Mouse (Mus musculus) liver, embryonic 14.5 days (tissue): ENCODE measurements at regions not wholly inside any gene's neighbourhood (a gene's known extent, or its start where the extent isn't known, plus 50 kb on each side); places are given as distances from the start of the nearest gene placed in this dataset.
"Not testable (repeated sequence)": the region's sequence is repeated elsewhere in the genome, so short reads cannot be mapped to it uniquely, and the experiment has no call there.

Experiments used
- ATAC-seq: fragments of 200-750 bp; cut with Nextera tagmentation; 2 replicates; pipeline ENCODE4 v1.8.0; 2017; ENCODE audit warnings: moderate number of reproducible peaks, mild to moderate bottlenecking, moderate library complexity; ENCODE audit not compliant: insufficient read depth
- DNase-seq, 3 experiments: peaks; one replicate each; pipeline ENCODE4 v3.0.0-alpha.2; 2012 to 2013; ENCODE audit warnings: low read depth in 3 of 3, low spot score in 3 of 3
- H3K27ac ChIP-seq: fragments of 300-500 bp; sonication (generic); 2 replicates; pipeline ENCODE4 v1.5.1; 2014; ENCODE audit warnings: moderate library complexity, mild to moderate bottlenecking, control low read depth, inconsistent platforms
- H3K27me3 ChIP-seq: fragments of 300-500 bp; sonication (generic); 2 replicates; pipeline ENCODE4 v1.6.1; 2014; ENCODE audit warnings: mild to moderate bottlenecking, low read length, moderate library complexity; ENCODE audit not compliant: control insufficient read depth, insufficient read depth
- H3K36me3 ChIP-seq: fragments of 300-500 bp; sonication (generic); replicated peaks from 2 replicates; pipeline ENCODE4 v1.6.1; 2014; ENCODE audit warnings: low read depth; ENCODE audit not compliant: control insufficient read depth, insufficient read depth
- H3K4me1 ChIP-seq, 2 experiments: fragments of 200-500 bp in 1 of 2; fragments of 300-500 bp in 1 of 2; sonication (generic) in 1 of 2; replicated peaks; 2 replicates each; pipeline ENCODE4 v1.6.1; 2012 to 2014; ENCODE audit warnings: antibody characterized with exemption in 1 of 2, inconsistent platforms in 1 of 2, low read length in 1 of 2; ENCODE audit not compliant: control insufficient read depth in 2 of 2, insufficient read depth in 2 of 2
- H3K4me2 ChIP-seq: fragments of 300-500 bp; sonication (generic); 2 replicates; pipeline ENCODE4 v1.6.1; 2014; ENCODE audit warnings: low read depth, mild to moderate bottlenecking, control low read depth, moderate library complexity
- H3K4me3 ChIP-seq, 2 experiments: fragments of 200-500 bp in 1 of 2; fragments of 300-500 bp in 1 of 2; sonication (generic) in 1 of 2; 2 replicates each; pipeline ENCODE4 v1.5.1; 2012 to 2014; ENCODE audit warnings: low read depth in 2 of 2, low read length in 2 of 2, mild to moderate bottlenecking in 2 of 2, control low read depth in 1 of 2, inconsistent platforms in 1 of 2, moderate library complexity in 1 of 2; ENCODE audit not compliant: insufficient read depth in 1 of 2
- H3K9ac ChIP-seq: fragments of 300-500 bp; sonication (generic); replicated peaks from 2 replicates; pipeline ENCODE4 v1.6.1; 2014; ENCODE audit warnings: mild to moderate bottlenecking, control low read depth, moderate library complexity
- H3K9me3 ChIP-seq: fragments of 300-500 bp; sonication (generic); 2 replicates; pipeline ENCODE4 v1.6.1; 2016; ENCODE audit warnings: low read length, mixed read lengths; ENCODE audit not compliant: control insufficient read depth
- CTCF ChIP-seq: IDR thresholded peaks from 2 replicates; pipeline ENCODE4 v1.5.1; 2016; ENCODE audit warnings: antibody characterized with exemption, low read depth, control low read depth
- EP300 ChIP-seq: IDR thresholded peaks from 2 replicates; pipeline ENCODE4 v1.6.1; 2016; ENCODE audit warnings: antibody characterized with exemption, low read depth
- WGBS: fragments of 180-500 bp; shearing (Covaris S2); extraction: QIAGEN DNeasy Blood & Tissue Kit; methylation state at CpG from one replicate; pipeline ENCODE4 v1.1.7; 2014; ENCODE audit not compliant: insufficient replicate concordance; 5-methylcytosine and 5-hydroxymethylcytosine counted together

- peak; percentile 35 for TF ChIP-seq CTCF
- H3K4me3 ChIP-seq, H3K9ac ChIP-seq, H3K36me3 ChIP-seq, ATAC-seq, H3K9me3 ChIP-seq, H3K4me1 ChIP-seq, H3K27me3 ChIP-seq, DNase-seq, H3K4me2 ChIP-seq, H3K27ac ChIP-seq: not testable (repeated sequence)
- 21% methylated on average over 3 of the region's 3 CpGs for WGBS
Observed at GRCm38 (mm10) chr13:3216070-3216469, 321.8 kb upstream of the Gdi2 start.

DNA sequence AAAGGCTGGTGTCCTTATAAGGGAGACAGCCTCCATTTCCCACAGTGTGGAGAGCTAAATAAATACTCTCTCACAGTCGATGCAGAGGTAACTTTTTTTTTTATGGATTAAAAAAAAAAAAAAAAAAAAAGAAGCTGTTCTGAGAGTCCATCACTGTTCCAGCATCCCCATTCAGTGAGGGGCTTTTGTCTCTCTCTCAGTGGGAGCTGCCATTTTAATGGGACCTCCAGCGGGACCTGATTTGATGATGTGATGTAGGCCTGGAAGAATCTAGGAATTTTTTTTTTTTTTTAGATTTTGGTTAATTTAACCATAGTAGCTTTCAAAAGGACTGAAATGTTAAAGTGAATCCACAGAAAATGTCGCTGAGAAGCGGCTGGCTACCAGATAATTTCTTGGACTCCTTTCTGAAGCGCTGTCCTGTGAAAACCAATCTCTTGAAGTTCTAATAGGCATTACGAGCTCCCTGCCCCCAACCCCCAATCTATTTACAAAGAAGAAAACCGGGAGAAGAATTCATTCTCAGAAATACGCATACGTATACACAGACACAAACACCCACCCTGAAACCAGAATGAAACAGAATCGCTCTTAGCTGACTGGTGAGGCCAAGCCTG is 316.8 kb upstream of the Gdi2 start:
- ATAC-seq, H3K27ac ChIP-seq, H3K27me3 ChIP-seq, H3K4me2 ChIP-seq, H3K9ac ChIP-seq, DNase-seq, H3K36me3 ChIP-seq, H3K4me3 ChIP-seq, H3K9me3 ChIP-seq, H3K4me1 ChIP-seq: not testable (repeated sequence)
- WGBS, result 59% methylated on average over 10 of the region's 10 CpGs

- no peaks in the 10 kb centered on the region for H3K4me1 ChIP-seq
- no peak overlapping the region for H3K4me2 ChIP-seq
- no peak overlapping the region for H3K27ac ChIP-seq
- H3K9ac ChIP-seq, result no peak overlapping the region
- H3K36me3 ChIP-seq, result no peaks in the 10 kb centered on the region
- no peaks in the 10 kb centered on the region for H3K27me3 ChIP-seq
- ATAC-seq (no peak), DNase-seq (no peak)
- no peak overlapping the region for H3K4me3 ChIP-seq
- whole genome bisulfite sequencing, result 66% methylated on average over 16 of the region's 16 CpGs
- no peaks in the 10 kb centered on the region for H3K9me3 ChIP-seq
- no peak for TF ChIP-seq CTCF
- no peak for TF ChIP-seq EP300
Observed at GRCm38 (mm10) chr13:3221622-3222021, 316.2 kb upstream of the Gdi2 start.

DNA sequence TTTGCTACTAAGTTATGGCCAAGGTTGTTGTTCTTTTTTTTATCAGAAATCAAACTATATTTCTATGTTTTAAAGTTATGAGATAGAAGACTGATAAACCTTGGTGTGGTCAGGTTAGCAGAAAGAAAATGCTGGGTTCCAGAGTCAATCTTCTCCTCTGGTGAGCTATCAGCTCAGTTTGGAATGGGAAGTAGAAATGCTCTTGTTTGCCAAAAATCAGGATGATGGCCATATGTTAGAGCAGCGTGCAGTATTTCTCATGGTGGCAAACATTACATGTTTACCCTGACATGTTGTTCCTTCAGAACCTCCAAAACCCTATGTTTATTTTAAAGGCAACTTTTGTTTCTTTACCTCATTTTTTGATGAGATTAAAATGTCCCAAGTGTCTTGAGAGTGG is 279.5 kb upstream of the Gdi2 start:
- no peak overlapping the region for H3K4me3 ChIP-seq
- H3K36me3 ChIP-seq, result no peaks in the 10 kb centered on the region
- H3K9ac ChIP-seq, result no peak overlapping the region
- H3K4me1 ChIP-seq, result no peaks in the 10 kb centered on the region
- 49% methylated on average over 1 of the region's 1 CpGs for WGBS
- DNase-seq (no peak), ATAC-seq (no peak)
- TF ChIP-seq EP300 (no peak), CTCF (no peak)
- H3K4me2 ChIP-seq, result no peak overlapping the region
- no peak overlapping the region for H3K27ac ChIP-seq
- H3K9me3 ChIP-seq, result no peaks in the 10 kb centered on the region
- H3K27me3 ChIP-seq, result no peaks in the 10 kb centered on the region

DNA sequence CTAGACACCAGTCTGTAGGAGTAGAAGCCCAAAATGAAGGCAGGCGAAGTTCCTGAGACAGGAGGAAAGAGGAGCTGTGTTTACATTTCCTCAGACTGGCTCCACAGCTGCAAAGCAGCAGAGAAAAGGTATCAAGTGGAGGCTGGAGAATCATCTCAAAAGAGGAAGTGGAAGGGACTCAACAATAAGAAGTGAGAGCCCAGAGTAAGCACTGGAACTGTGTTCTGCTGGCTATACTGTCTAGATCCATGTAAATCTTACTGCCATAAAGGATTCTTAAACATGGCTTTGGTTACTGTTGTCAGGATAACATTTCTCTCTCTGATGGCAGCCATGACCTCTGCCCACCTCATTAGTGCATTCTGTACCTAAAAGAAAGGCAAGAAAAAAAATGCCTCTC is 261.7 kb upstream of the Gdi2 start:
- H3K36me3 ChIP-seq, H3K27ac ChIP-seq, H3K4me1 ChIP-seq, H3K4me3 ChIP-seq, ATAC-seq, H3K27me3 ChIP-seq, H3K9me3 ChIP-seq, H3K4me2 ChIP-seq, DNase-seq, H3K9ac ChIP-seq: not testable (repeated sequence)
- 19% methylated on average over 1 of the region's 1 CpGs for WGBS
